Mouse (Mus musculus): Measurements from ENCODE around the gene Thoc2.

DNA sequence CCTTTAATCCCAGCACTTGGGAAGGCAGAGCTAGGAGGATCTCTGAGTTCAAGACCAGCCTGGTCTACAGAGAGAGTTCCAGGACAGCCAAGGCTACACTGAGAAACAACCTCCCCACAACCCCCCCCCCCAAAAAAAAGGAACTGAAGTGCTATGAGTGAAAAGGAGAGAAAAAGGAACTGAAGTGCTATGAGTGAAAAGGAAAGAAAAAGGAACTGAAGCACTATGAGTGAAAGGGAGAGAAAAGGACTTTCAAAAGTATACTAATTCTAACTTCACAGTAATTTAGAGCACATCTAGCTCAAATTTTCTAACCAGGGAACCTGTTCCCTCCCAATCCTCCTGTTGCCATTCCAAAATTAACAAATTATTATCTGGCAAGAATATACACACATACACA is 114.9 kb downstream of the Thoc2 start:
- no peak for TF ChIP-seq GATA1 (IDR thresholded peaks at IDR 0.05; ENCODE audit: borderline replicate concordance, low read length)
- no peak for TF ChIP-seq FLI1 (IDR thresholded peaks at IDR 0.05; ENCODE audit: low read length)
